ENCODE assay signal across 18 mouse cellular contexts in genomic region chr6:58279661-58280060, GRCm38 (mm10). TPM values are rescaled to one million over a fixed set of nuclear protein-coding genes. Genes with fewer than 3 reads are reported as not detected.
"Had no signal": no experiment of that assay in that cellular context is flagged by ENCODE, and none has a peak within 500 bp of the region (broad histone marks: within the 10 kb centered on the region; RNA-seq: fewer than 3 reads in every experiment).

No protein-coding gene starts in this region.

RNA-seq across cellular contexts. Expression of gene Vmn1r28, which starts 17.8 kb away (rescaled TPM):
- total RNA-seq: megakaryocyte, adult 5-6 weeks; megakaryocyte-erythroid progenitor cell, adult 5-6 weeks had no signal
- polyA plus RNA-seq: lung, embryonic 14.5 days; lung, embryonic 16.5 days; midbrain, embryonic 10.5 days; midbrain, embryonic 12.5 days; midbrain, embryonic 14.5 days; midbrain, embryonic 16.5 days; myocyte; neural tube, embryonic 11.5 days; neural tube, embryonic 13.5 days; neural tube, embryonic 15.5 days; small intestine, adult 2 months; stomach, embryonic 15.5 days; stomach, postnatal 0 days; testis, adult 2 months; thymus, adult 2 months; urinary bladder, adult 2 months had no signal

RNA-seq across cellular contexts. Expression of gene Vmn1r29, which starts 21.7 kb away (rescaled TPM):
- total RNA-seq: megakaryocyte, adult 5-6 weeks; megakaryocyte-erythroid progenitor cell, adult 5-6 weeks had no signal
- polyA plus RNA-seq: lung, embryonic 14.5 days; lung, embryonic 16.5 days; midbrain, embryonic 10.5 days; midbrain, embryonic 12.5 days; midbrain, embryonic 14.5 days; midbrain, embryonic 16.5 days; myocyte; neural tube, embryonic 11.5 days; neural tube, embryonic 13.5 days; neural tube, embryonic 15.5 days; small intestine, adult 2 months; stomach, embryonic 15.5 days; stomach, postnatal 0 days; testis, adult 2 months; thymus, adult 2 months; urinary bladder, adult 2 months had no signal
